Mouse (Mus musculus) midbrain, postnatal 0 days (tissue): ENCODE measurements around the gene Piezo1. TPM values are rescaled to one million over a fixed set of nuclear protein-coding genes. Genes with fewer than 3 reads are reported as not detected.

Experiments
- ATAC-seq: fragments of 200-750 bp; cut with Nextera tagmentation; 2 replicates; pipeline ENCODE4 v1.8.0; 2017; ENCODE audit warnings: moderate number of reproducible peaks, mild to moderate bottlenecking, moderate TSS enrichment, moderate library complexity; ENCODE audit not compliant: low FRiP score
- DNase-seq: peaks from one replicate; pipeline ENCODE4 v3.0.0-alpha.2; 2015; ENCODE audit warnings: low spot score
- H3K27ac ChIP-seq: fragments of 300-500 bp; sonication (generic); 2 replicates; pipeline ENCODE4 v1.5.1; 2014; ENCODE audit warnings: low read depth, mild to moderate bottlenecking, low read length, mixed read lengths
- H3K27me3 ChIP-seq: fragments of 300-500 bp; sonication (generic); 2 replicates; pipeline ENCODE4 v1.6.1; 2014; ENCODE audit warnings: low read length, control low read depth, mixed read lengths; ENCODE audit not compliant: insufficient read depth
- H3K36me3 ChIP-seq: fragments of 300-500 bp; sonication (generic); 2 replicates; pipeline ENCODE4 v1.6.1; 2014; ENCODE audit warnings: low read length, control low read depth, mixed read lengths; ENCODE audit not compliant: insufficient read depth
- H3K4me1 ChIP-seq: fragments of 300-500 bp; sonication (generic); 2 replicates; pipeline ENCODE4 v1.6.1; 2014; ENCODE audit warnings: mild to moderate bottlenecking, control low read depth, antibody characterized with exemption, low read length, mixed read lengths; ENCODE audit not compliant: insufficient read depth
- H3K4me2 ChIP-seq: fragments of 300-500 bp; sonication (generic); 2 replicates; pipeline ENCODE4 v1.6.1; 2014; ENCODE audit warnings: low read depth, mild to moderate bottlenecking, low read length, mixed read lengths; ENCODE audit not compliant: poor library complexity, severe bottlenecking
- H3K4me3 ChIP-seq: fragments of 300-500 bp; sonication (generic); 2 replicates; pipeline ENCODE4 v1.5.1; 2014; ENCODE audit warnings: low read depth, mild to moderate bottlenecking, low read length, moderate library complexity
- H3K9ac ChIP-seq: fragments of 300-500 bp; sonication (generic); replicated peaks from 2 replicates; pipeline ENCODE4 v1.6.1; 2014; ENCODE audit warnings: mild to moderate bottlenecking, low read length, moderate library complexity, mixed read lengths; ENCODE audit not compliant: poor library complexity, severe bottlenecking
- H3K9me3 ChIP-seq: fragments of 300-500 bp; sonication (generic); 2 replicates; pipeline ENCODE4 v1.6.1; 2016; ENCODE audit warnings: low read length, control low read depth
- CTCF ChIP-seq: IDR thresholded peaks from 2 replicates; pipeline ENCODE4 v1.5.1; 2016; ENCODE audit warnings: antibody characterized with exemption, mild to moderate bottlenecking
- WGBS: fragments of 180-500 bp; shearing (Covaris S2); extraction: QIAGEN DNeasy Blood & Tissue Kit; methylation state at CpG from one replicate; pipeline ENCODE4 v1.1.7; 2014; 5-methylcytosine and 5-hydroxymethylcytosine counted together
- polyA plus RNA-seq: library from polyadenylated mRNA; unstranded; fragments of >200 nt; fragmentation: Nextera tagmentation; extraction: Ambion mirVana; gene quantifications from 2 replicates; pipeline ENCODE4 v1.2.1, GENCODE M21; 2015
- total RNA-seq: library from RNA; depleted of rRNA; stranded (reverse); fragments of >200 nt; gene quantifications from 2 replicates; pipeline ENCODE4 v1.2.3, GENCODE M21; 2014

The Piezo1 gene
- total and polyA plus RNA-seq, 2 experiments from 2014 or later, result 1.8 to 10.8 TPM

DNA sequence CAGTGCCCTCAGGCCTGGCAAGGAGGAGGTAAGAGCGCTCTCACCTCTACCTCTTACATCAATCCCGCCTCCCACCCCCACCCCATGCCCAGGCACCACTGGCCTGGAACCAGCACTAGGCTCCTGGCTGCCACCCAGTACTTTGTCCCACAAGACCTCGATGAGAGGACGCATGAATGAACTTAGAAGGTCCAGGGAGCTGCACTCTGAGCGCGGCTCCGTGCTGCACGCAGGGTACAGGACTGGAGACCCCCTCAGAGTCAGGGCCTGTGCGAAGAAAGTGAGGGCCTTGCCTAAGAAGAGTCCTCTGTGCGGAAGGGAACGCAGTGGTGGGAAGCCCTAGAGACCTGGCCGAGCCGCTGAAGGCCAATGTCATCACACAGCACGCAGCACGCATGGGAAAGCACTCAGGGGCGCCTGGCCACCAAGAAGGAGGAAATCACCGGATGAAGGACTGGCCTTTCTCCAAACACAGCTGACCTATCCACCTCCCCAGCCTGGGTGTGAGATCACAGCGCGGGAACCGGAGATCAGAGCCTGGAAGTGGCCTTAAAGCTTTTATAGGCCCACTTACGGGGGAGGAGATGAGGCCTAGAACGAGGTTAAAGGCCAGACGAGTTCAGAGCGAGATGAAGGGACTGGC is 4.2 kb downstream of the Piezo1 start:
- Histone ChIP-seq H3K4me3 (no peak overlapping the region), H3K4me2 (no peak overlapping the region), H3K9me3 (no peaks in the 10 kb centered on the region), H3K4me1 (no peaks in the 10 kb centered on the region), H3K27ac (no peak overlapping the region), H3K36me3 (no peaks in the 10 kb centered on the region), H3K27me3 (peaks cover 18% of the 10 kb centered on the region; the same call in 1 of the 2 replicates), H3K9ac (no peak overlapping the region)
- ATAC-seq (no peak), DNase-seq (no peak)
- WGBS, result 75% methylated on average over 24 of the region's 24 CpGs
- no peak for TF ChIP-seq CTCF

DNA sequence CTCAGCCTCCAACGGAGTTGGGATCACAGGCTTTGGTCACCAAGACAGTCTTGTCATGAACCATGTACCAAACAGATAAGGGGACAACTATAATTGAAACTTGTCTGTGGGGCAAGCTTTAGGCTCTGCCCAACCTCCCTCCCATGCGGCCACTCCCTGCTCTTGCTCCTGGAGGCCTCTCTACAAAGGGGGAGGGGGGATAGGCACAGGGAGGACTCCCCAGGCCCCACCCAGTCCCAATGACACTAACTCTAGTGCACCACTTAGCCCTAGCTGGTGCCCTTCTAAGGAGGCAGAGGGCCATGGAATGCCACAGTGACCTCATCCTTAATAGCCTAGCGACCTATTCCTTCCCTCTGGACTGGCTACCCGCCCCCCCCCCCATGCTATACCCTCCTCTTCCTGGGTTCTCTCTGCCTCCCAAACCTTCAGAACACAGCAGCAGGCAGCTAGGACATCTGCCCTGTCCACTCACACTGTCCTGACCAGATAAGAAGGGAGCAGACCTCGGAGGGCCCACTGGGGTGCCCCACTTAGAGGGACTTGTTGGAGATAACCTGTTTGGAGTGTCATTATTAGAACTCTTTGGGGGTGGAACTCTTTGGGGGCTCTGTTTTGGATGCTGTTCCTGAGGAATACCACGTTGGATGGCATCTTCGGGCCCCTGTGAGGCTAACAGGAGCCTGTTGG is 4.9 kb downstream of the Piezo1 start:
- H3K4me2 ChIP-seq, result no peak overlapping the region
- H3K9me3 ChIP-seq, result no peaks in the 10 kb centered on the region
- TF ChIP-seq CTCF, result no peak
- no peak for ATAC-seq
- no peak overlapping the region for H3K4me3 ChIP-seq
- no peak overlapping the region for H3K9ac ChIP-seq
- no peak overlapping the region for H3K27ac ChIP-seq
- no peak for DNase-seq
- 83% methylated on average over 7 of the region's 7 CpGs for WGBS
- peaks cover 11% of the 10 kb centered on the region; the same call in 1 of the 2 replicates for H3K27me3 ChIP-seq
- H3K36me3 ChIP-seq, result no peaks in the 10 kb centered on the region
- no peaks in the 10 kb centered on the region for H3K4me1 ChIP-seq

DNA sequence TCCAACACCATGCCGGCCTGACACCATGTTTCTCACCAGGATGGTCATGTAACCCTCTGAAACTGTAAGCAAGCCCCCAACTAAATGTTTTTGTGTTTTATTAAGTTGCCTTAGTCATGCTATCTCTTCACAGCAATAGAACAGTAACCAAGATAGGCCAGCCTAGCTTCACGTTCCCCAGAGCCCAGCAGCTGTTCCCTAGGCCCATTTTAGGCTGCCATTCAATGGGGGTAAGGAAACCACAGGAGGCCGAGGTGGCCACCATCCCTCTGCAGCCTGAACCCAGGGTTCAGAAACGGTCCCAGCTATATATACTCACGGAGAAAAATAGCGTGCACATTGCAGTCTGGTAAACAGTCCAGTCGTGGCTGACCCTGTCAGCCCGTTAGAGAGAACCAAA is 7.0 kb downstream of the Piezo1 start:
- ATAC-seq (no peak), DNase-seq (no peak)
- no peak overlapping the region for H3K9ac ChIP-seq
- H3K4me2 ChIP-seq, result no peak overlapping the region
- H3K36me3 ChIP-seq, result no peaks in the 10 kb centered on the region
- H3K27me3 ChIP-seq, result peaks cover 4% of the 10 kb centered on the region; the same call in 1 of the 2 replicates
- no peaks in the 10 kb centered on the region for H3K4me1 ChIP-seq
- no peaks in the 10 kb centered on the region for H3K9me3 ChIP-seq
- no peak overlapping the region for H3K27ac ChIP-seq
- TF ChIP-seq CTCF, result no peak
- WGBS, result 91% methylated on average over 8 of the region's 8 CpGs
- H3K4me3 ChIP-seq, result no peak overlapping the region

DNA sequence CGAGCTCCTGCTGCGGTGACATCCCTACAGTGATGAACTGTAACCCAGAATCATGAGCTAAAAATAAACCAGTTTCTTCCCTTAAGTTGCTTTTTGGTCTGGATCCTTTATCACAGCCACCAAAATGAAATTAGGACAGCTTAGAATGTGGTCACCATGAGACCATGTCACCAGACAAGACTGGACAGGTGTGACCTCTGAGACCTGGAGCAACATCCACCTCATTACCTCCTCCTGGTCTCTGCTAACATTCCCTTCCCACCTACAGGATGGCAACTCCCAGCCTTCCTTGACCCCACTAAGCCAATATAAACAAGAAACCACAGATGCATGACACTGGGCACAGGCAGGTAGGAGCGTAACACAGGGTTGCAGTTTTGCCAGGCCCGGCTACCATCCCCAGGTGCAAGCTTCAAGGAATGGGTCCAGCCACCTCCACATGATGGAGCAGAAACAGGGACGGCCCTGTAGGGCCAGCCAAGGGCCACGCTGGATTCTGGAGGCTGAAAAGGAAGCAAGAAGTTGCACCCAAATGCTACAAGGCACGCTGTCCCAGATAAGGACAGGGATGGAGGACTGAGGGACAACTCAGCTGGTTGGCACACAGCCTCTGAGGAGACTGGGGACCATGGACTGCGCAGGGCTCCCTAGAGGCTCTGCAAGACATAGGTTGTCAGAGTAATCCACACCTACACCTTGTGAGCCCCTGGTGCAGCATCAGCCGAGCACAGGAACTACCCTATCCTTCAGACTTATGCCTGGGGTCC is 12.6 kb downstream of the Piezo1 start:
- WGBS, result 91% methylated on average over 9 of the region's 9 CpGs
- H3K27me3 ChIP-seq, result no peaks in the 10 kb centered on the region
- no peak overlapping the region for H3K4me3 ChIP-seq
- H3K9ac ChIP-seq, result no peak overlapping the region
- H3K4me2 ChIP-seq, result no peak overlapping the region
- DNase-seq (no peak), ATAC-seq (no peak)
- TF ChIP-seq CTCF, result no peak
- no peaks in the 10 kb centered on the region for H3K4me1 ChIP-seq
- H3K27ac ChIP-seq, result no peak overlapping the region
- H3K9me3 ChIP-seq, result no peaks in the 10 kb centered on the region
- H3K36me3 ChIP-seq, result no peaks in the 10 kb centered on the region

DNA sequence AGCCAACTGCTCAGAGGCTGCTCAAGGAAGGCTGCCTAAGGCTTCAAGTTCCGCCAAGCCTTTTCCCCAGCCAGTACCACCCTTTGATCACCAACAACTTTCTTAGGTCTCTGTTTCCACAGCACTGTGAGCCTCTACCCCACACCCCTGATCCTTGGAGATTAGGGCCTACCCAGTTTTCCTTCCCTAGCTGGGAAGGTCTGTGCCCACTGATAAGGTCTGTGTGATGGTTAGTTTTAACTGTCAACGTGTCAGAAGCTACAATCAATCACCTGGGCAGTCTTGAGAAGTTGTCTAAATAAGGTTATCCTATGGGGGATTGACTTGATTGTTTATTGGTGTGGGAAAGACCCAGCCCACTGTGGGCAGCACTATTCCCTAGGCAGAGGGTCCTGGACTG is 13.3 kb downstream of the Piezo1 start:
- 90% methylated on average over 2 of the region's 2 CpGs for WGBS

DNA sequence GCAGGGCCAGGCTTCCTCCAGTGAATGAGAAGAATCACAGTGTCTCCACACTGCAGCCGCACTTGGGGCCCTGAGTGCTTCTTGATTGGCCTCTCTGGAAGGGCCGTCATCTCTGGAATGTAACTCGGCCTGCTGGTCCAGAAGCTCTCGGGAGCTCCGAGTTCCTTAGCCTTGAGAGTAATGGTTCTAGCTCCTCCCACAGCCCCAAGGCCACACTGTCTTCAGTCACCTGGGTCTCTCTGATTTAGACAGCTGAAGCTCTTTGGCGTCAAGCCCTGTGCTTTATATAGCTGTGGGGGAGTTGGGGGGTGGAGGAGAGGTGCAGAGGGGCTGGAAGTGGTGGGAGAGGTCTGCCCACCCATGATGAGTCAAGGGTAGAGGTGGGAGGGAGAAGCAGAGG is 14.1 kb downstream of the Piezo1 start:
- Histone ChIP-seq H3K4me1 (no peaks in the 10 kb centered on the region), H3K9me3 (no peaks in the 10 kb centered on the region), H3K27ac (no peak overlapping the region), H3K9ac (no peak overlapping the region), H3K4me2 (no peak overlapping the region), H3K36me3 (no peaks in the 10 kb centered on the region), H3K4me3 (no peak overlapping the region), H3K27me3 (no peaks in the 10 kb centered on the region)
- TF ChIP-seq CTCF, result no peak
- DNase-seq (no peak), ATAC-seq (no peak)
- 75% methylated on average over 6 of the region's 6 CpGs for WGBS

More for the DNA sequence above, 13.3 kb downstream of the Piezo1 start:
- ATAC-seq (no peak), DNase-seq (no peak)
- no peaks in the 10 kb centered on the region for H3K36me3 ChIP-seq
- TF ChIP-seq CTCF, result no peak
- H3K9me3 ChIP-seq, result no peaks in the 10 kb centered on the region
- H3K4me1 ChIP-seq, result no peaks in the 10 kb centered on the region
- no peak overlapping the region for H3K4me3 ChIP-seq
- no peak overlapping the region for H3K4me2 ChIP-seq
- no peaks in the 10 kb centered on the region for H3K27me3 ChIP-seq
- H3K9ac ChIP-seq, result no peak overlapping the region
- no peak overlapping the region for H3K27ac ChIP-seq
